ENCODE assay signal across 30 mouse cellular contexts in genomic region chr6:115963656-115964055, GRCm38 (mm10). TPM values are rescaled to one million over a fixed set of nuclear protein-coding genes. Genes with fewer than 3 reads are reported as not detected.
A peak's percentile ranks its signal among the peaks of the same experiment; 100 is the strongest.
DNase-seq lines count a peak whose midpoint lies in the region; ATAC-seq and TF ChIP-seq lines count a peak whose summit lies in the region.
"Had no signal": no experiment of that assay in that cellular context is flagged by ENCODE, and none has a peak within 500 bp of the region (broad histone marks: within the 10 kb centered on the region; RNA-seq: fewer than 3 reads in every experiment).

No protein-coding gene starts in this region.

- no peaks in the 10 kb centered on the region for H3K9me3 ChIP-seq in hindbrain, embryonic 10.5 days
- no peaks in the 10 kb centered on the region for H3K9me3 ChIP-seq in hindbrain, embryonic 13.5 days
- H3K9me3 ChIP-seq: forebrain, embryonic 10.5 days; forebrain, embryonic 13.5 days; G1E had no signal

- ATAC-seq in hindbrain, embryonic 13.5 days (ENCODE audit: low FRiP score) = no peak
- ATAC-seq: forebrain, embryonic 13.5 days; forebrain, embryonic 16.5 days; hindbrain, postnatal 0 days; inflammation-experienced regulatory T-cells, adult 6 months; intestine, embryonic 16.5 days; Patski had no signal

- no peak overlapping the region for H3K4me2 ChIP-seq in hindbrain, embryonic 13.5 days
- H3K4me2 ChIP-seq: forebrain, embryonic 13.5 days; heart, embryonic 11.5 days; hindbrain, embryonic 14.5 days had no signal

- H3K27me3 ChIP-seq in heart, adult 2 months (ENCODE audit: control insufficient read depth, insufficient read depth, low read length) = no peaks in the 10 kb centered on the region
- H3K27me3 ChIP-seq in hindbrain, embryonic 10.5 days (ENCODE audit: insufficient read depth, poor library complexity, severe bottlenecking) = peaks cover 11% of the 10 kb centered on the region; the same call in 1 of the 2 replicates
- 0 out of 2 replicates have a peak, but pooled peaks cover 8% of the 10 kb centered on the region for H3K27me3 ChIP-seq in hindbrain, embryonic 13.5 days
- H3K27me3 ChIP-seq: forebrain, embryonic 13.5 days; Patski had no signal

- no peak for TF ChIP-seq POLR2A in heart, adult 2 months (IDR thresholded peaks at IDR 0.05; ENCODE audit: insufficient read depth, low read depth, low read length)

- H3K4me3 ChIP-seq in heart, adult 2 months = no peak overlapping the region
- no peak overlapping the region for H3K4me3 ChIP-seq in hindbrain, embryonic 10.5 days
- no peak overlapping the region for H3K4me3 ChIP-seq in hindbrain, embryonic 13.5 days
- H3K4me3 ChIP-seq: forebrain, embryonic 10.5 days; forebrain, embryonic 13.5 days had no signal

- intact Hi-C loops in heart, adult 2 months (cut with DNase I) = loop anchor here (2.0 to 5.0 kb wide), 2 partner anchors 41 to 61 kb away; no protein-coding TSS in a partner anchor
- intact Hi-C loops in heart, postnatal 36 days (cut with DNase I) = loop anchor here (2.0 kb wide), 1 partner anchor 31 kb away; the partner anchor contains the start of gene Plxnd1

- peaks cover 33% of the 10 kb centered on the region for H3K4me1 ChIP-seq in heart, adult 2 months (ENCODE audit: control insufficient read depth, insufficient read depth, low read length)
- H3K4me1 ChIP-seq in hindbrain, embryonic 10.5 days (replicated peaks) = peaks cover 50% of the 10 kb centered on the region
- peaks cover 14% of the 10 kb centered on the region for H3K4me1 ChIP-seq in hindbrain, embryonic 13.5 days (replicated peaks)

- H3K79me2 ChIP-seq in heart, adult 2 months (replicated peaks; ENCODE audit: control insufficient read depth, insufficient read depth, low read length) = no peaks in the 10 kb centered on the region

- TF ChIP-seq CTCF in heart, adult 2 months (IDR thresholded peaks at IDR 0.05) = no peak

- no peak for TF ChIP-seq EP300 in heart, adult 2 months (IDR thresholded peaks at IDR 0.05; ENCODE audit: insufficient read depth, low read depth, low read length)

- peaks cover 12% of the 10 kb centered on the region for H3K36me3 ChIP-seq in heart, adult 2 months (ENCODE audit: control insufficient read depth, insufficient read depth, low read length)
- peaks cover 7% of the 10 kb centered on the region; the same call in 1 of the 2 replicates for H3K36me3 ChIP-seq in hindbrain, embryonic 10.5 days
- H3K36me3 ChIP-seq in hindbrain, embryonic 13.5 days = no peaks in the 10 kb centered on the region
- H3K36me3 ChIP-seq: G1E had no signal

- WGBS in heart, adult 2 months = 57% methylated on average over 9 of the region's 9 CpGs
- WGBS in hindbrain, embryonic 10.5 days = 75% methylated on average over 9 of the region's 9 CpGs
- WGBS in hindbrain, embryonic 13.5 days = 76% methylated on average over 9 of the region's 9 CpGs

- DNase-seq in cerebellum, adult 11 months = peak; percentile 7
- DNase-seq in cerebellum, adult 8-10 months = no peak
- peak in 1 of 2 experiments; percentile 50 for DNase-seq in heart, adult 2 months
- DNase-seq in heart, postnatal 36 days = no peak
- no peak for DNase-seq in hindbrain, embryonic 10.5 days (ENCODE audit: low spot score)
- DNase-seq: adrenal gland, postnatal 10 days; adrenal gland, postnatal 36 days; cerebellum, adult 11-12 months; cerebellum, postnatal 14 days; gastrocnemius, postnatal 25 days; kidney, adult 18-20 months; kidney, adult 9 months had no signal

- peak overlapping the region; percentile 78 for H3K27ac ChIP-seq in heart, adult 2 months
- H3K27ac ChIP-seq in hindbrain, embryonic 10.5 days = peak overlapping the region; percentile 23; the same call in 1 of the 2 replicates
- no peak overlapping the region for H3K27ac ChIP-seq in hindbrain, embryonic 13.5 days
- H3K27ac ChIP-seq: forebrain, embryonic 13.5 days; hindbrain, embryonic 14.5 days; hindbrain, postnatal 0 days had no signal

- H3K9ac ChIP-seq in heart, adult 2 months (ENCODE audit: low read depth, low read length) = no peak overlapping the region
- H3K9ac ChIP-seq in hindbrain, embryonic 13.5 days = no peak overlapping the region
- H3K9ac ChIP-seq: hindbrain, embryonic 14.5 days had no signal

RNA-seq across cellular contexts. Expression of gene H1foo, which starts 18.9 kb away (rescaled TPM):
- not detected for total RNA-seq in heart, adult 2 months (2021)
- not detected in 2 replicates for polyA plus RNA-seq in heart, adult 2 months (2012; rRNA removed)
- not detected for total RNA-seq in heart, postnatal 36 days (2021)
- polyA plus RNA-seq in hindbrain, embryonic 10.5 days (2016; fragmentation: Nextera tagmentation; extraction: Ambion mirVana) = not detected in 2 replicates
- polyA plus RNA-seq in hindbrain, embryonic 13.5 days (2015; fragmentation: Nextera tagmentation; extraction: Ambion mirVana) = not detected in 2 replicates
- total RNA-seq: adrenal gland, adult 18-20 months; adrenal gland, postnatal 10 days; adrenal gland, postnatal 36 days; G1E; gastrocnemius, adult 8-10 months; gastrocnemius, postnatal 25 days; hematopoietic stem cell, adult 5-6 weeks had no signal
- polyA plus RNA-seq: embryonic facial prominence, embryonic 11.5 days; embryonic facial prominence, embryonic 14.5 days; forebrain, embryonic 10.5 days; forebrain, embryonic 13.5 days; forebrain, embryonic 16.5 days; G1E; heart, embryonic 11.5 days; heart, embryonic 14.5 days; heart, postnatal 0 days; hindbrain, embryonic 14.5 days; hindbrain, postnatal 0 days; inflammation-experienced regulatory T-cells, adult 6 months; intestine, embryonic 16.5 days; Patski had no signal

RNA-seq across cellular contexts. Expression of gene Plxnd1, which starts 31.1 kb away (rescaled TPM):
- total RNA-seq in heart, adult 2 months (2021) = 10 to 100 TPM; 58.8 to 90.6 TPM
- polyA plus RNA-seq in heart, adult 2 months (2012; rRNA removed) = 79.9 and 102 TPM in 2 replicates
- 10 to 100 TPM; 69.9 to 74.6 TPM for total RNA-seq in heart, postnatal 36 days (2021)
- polyA plus RNA-seq in hindbrain, embryonic 10.5 days (2016; fragmentation: Nextera tagmentation; extraction: Ambion mirVana) = 24.6 and 28.5 TPM in 2 replicates
- polyA plus RNA-seq in hindbrain, embryonic 13.5 days (2015; fragmentation: Nextera tagmentation; extraction: Ambion mirVana) = 9.1 and 11.3 TPM in 2 replicates

RNA-seq across cellular contexts. Expression of gene Rho, which starts 32.1 kb away (rescaled TPM):
- total RNA-seq in heart, adult 2 months (2021) = under 1 TPM in 1 of 2 experiments, not detected in 1; 0.23 TPM
- polyA plus RNA-seq in heart, adult 2 months (2012; rRNA removed) = 0.44 and 1.3 TPM in 2 replicates
- not detected for total RNA-seq in heart, postnatal 36 days (2021)
- 0.20 and 0.37 TPM in 2 replicates for polyA plus RNA-seq in hindbrain, embryonic 10.5 days (2016; fragmentation: Nextera tagmentation; extraction: Ambion mirVana)
- 0.21 and 0.58 TPM in 2 replicates for polyA plus RNA-seq in hindbrain, embryonic 13.5 days (2015; fragmentation: Nextera tagmentation; extraction: Ambion mirVana)
- total RNA-seq: gastrocnemius, adult 8-10 months had no signal
- polyA plus RNA-seq: G1E; heart, embryonic 14.5 days; heart, postnatal 0 days had no signal
